Mouse (Mus musculus) lung, adult 2 months (tissue): ENCODE results near the gene Catsperz.

Source experiments
- CTCF ChIP-seq: fragments of 200-500 bp; IDR thresholded peaks from 2 replicates; pipeline ENCODE4 v1.5.1; 2011; ENCODE audit warnings: mild to moderate bottlenecking, low read length, control low read depth; ENCODE audit not compliant: insufficient read depth
- POLR2A ChIP-seq: fragments of 200-500 bp; IDR thresholded peaks from 2 replicates; pipeline ENCODE4 v1.6.1; 2011; ENCODE audit warnings: low read depth, mild to moderate bottlenecking, control low read depth, low read length, borderline replicate concordance; ENCODE audit errors: extremely low read depth

GRCm38 (mm10) chr19:6905498-6906159, 19.6 kb downstream of the Catsperz start:
- TF ChIP-seq CTCF, result no peak
- no peak for TF ChIP-seq POLR2A
